Mouse (Mus musculus) embryonic facial prominence, embryonic 10.5 days (tissue): ENCODE measurements around the gene Pnma1. TPM values are rescaled to one million over a fixed set of nuclear protein-coding genes. Genes with fewer than 3 reads are reported as not detected.
A peak's percentile ranks its signal among the peaks of the same experiment; 100 is the strongest.
"Not testable (repeated sequence)": the region's sequence is repeated elsewhere in the genome, so short reads cannot be mapped to it uniquely, and the experiment has no call there.

Experiments
- DNase-seq: peaks from one replicate; pipeline ENCODE4 v3.0.0-alpha.2; 2017; ENCODE audit warnings: low spot score
- H3K27ac ChIP-seq: fragments of 300-500 bp; sonication (generic); replicated peaks from 2 replicates; pipeline ENCODE4 v1.5.1; 2016; ENCODE audit warnings: mild to moderate bottlenecking
- H3K27me3 ChIP-seq: fragments of 300-500 bp; sonication (generic); replicated peaks from 2 replicates; pipeline ENCODE4 v1.6.1; 2016; ENCODE audit warnings: low read depth, mild to moderate bottlenecking; ENCODE audit not compliant: poor library complexity, severe bottlenecking
- H3K36me3 ChIP-seq: fragments of 300-500 bp; sonication (generic); replicated peaks from 2 replicates; pipeline ENCODE4 v1.6.1; 2016; ENCODE audit warnings: mild to moderate bottlenecking, moderate library complexity
- H3K4me1 ChIP-seq: fragments of 300-500 bp; sonication (generic); 2 replicates; pipeline ENCODE4 v1.6.1; 2016
- H3K4me3 ChIP-seq: fragments of 300-500 bp; sonication (generic); 2 replicates; pipeline ENCODE4 v1.5.1; 2016; ENCODE audit warnings: mild to moderate bottlenecking, moderate library complexity
- H3K9me3 ChIP-seq: fragments of 300-500 bp; sonication (generic); 2 replicates; pipeline ENCODE4 v1.6.1; 2016; ENCODE audit warnings: mild to moderate bottlenecking
- WGBS: fragments of 180-500 bp; shearing (Covaris S2); methylation state at CpG from one replicate; pipeline ENCODE4 v1.1.7; 2016; 5-methylcytosine and 5-hydroxymethylcytosine counted together
- polyA plus RNA-seq: library from polyadenylated mRNA; unstranded; fragments of >200 nt; fragmentation: Nextera tagmentation; extraction: Ambion mirVana; gene quantifications from 2 replicates; pipeline ENCODE4 v1.2.1, GENCODE M21; 2016

The Pnma1 gene
- polyA plus RNA-seq, 1 experiment from 2014 or later: 1.6 TPM

DNA sequence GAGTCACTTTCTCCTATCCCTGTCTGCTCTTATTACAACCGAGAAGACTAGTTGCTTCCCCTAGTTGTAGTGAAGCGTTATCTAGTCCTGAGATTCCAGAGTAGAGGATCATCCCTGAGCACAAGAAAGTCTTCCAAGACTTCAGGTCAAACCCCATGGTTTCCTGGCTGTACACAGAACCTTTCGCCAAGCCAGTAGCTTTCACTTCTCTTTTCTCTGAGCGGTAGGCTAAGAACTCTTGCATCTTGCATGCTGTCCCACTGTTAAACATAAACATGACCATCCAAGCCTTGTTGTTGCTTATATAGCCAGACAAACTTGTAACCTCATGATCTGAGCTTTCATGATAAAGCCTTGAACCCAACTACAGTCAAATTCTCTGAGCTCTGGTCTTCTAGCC is 37.5 kb downstream of the Pnma1 start:
- Histone ChIP-seq H3K27ac (no peak overlapping the region), H3K36me3 (no peaks in the 10 kb centered on the region), H3K9me3 (no peaks in the 10 kb centered on the region), H3K4me1 (peaks cover 11% of the 10 kb centered on the region), H3K4me3 (no peak overlapping the region), H3K27me3 (no peaks in the 10 kb centered on the region)
- WGBS: 89% methylated on average over 4 of the region's 4 CpGs
- DNase-seq: no peak

DNA sequence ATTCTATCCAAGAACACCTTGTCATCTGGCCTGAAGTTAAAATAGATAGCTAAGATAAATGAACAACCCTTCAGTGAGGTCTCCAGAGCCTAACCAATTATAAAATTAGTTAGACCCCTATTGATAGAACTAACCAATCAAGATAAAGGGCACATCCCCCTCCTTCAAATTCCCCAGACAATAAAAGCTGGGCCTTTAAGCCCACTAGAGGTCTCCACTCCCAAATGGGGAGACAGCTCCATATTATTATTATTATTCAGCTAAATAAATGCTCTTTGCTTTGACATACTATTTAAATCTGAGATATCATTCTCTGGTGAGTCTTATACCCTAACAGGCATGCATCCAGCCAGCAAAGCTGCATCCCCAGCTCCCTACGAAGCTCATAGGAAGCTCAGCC is 38.4 kb downstream of the Pnma1 start:
- no peaks in the 10 kb centered on the region for H3K9me3 ChIP-seq
- H3K27me3 ChIP-seq: no peaks in the 10 kb centered on the region
- no peak overlapping the region for H3K4me3 ChIP-seq
- H3K36me3 ChIP-seq: no peaks in the 10 kb centered on the region
- WGBS: 72% methylated on average over 1 of the region's 1 CpGs
- H3K4me1 ChIP-seq: peaks cover 6% of the 10 kb centered on the region
- no peak for DNase-seq
- no peak overlapping the region for H3K27ac ChIP-seq

DNA sequence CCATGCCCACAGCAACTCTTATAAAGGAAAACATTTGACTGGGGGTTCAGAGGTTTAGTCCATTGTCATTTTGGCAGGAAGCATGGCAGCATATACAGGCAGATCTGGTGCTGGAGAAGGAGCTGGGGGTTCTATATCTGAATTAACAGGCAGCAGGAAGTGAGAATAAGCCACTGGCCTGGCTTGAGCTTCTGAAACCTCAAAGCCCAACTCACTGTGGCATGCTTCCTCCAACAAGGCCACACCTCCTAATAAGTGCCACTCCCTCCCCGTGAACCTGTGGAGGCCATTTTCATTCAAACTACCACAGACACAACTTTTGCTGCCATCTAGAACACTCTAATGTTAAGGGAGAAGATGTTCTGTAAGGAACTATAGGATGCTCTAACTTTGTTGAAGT is 40.6 kb downstream of the Pnma1 start:
- no peaks in the 10 kb centered on the region for H3K4me1 ChIP-seq
- H3K36me3 ChIP-seq: no peaks in the 10 kb centered on the region
- no peaks in the 10 kb centered on the region for H3K9me3 ChIP-seq
- H3K27ac ChIP-seq: no peak overlapping the region
- H3K4me3 ChIP-seq: no peak overlapping the region
- 82% methylated on average over 1 of the region's 1 CpGs for WGBS
- H3K27me3 ChIP-seq: no peaks in the 10 kb centered on the region
- DNase-seq: no peak

DNA sequence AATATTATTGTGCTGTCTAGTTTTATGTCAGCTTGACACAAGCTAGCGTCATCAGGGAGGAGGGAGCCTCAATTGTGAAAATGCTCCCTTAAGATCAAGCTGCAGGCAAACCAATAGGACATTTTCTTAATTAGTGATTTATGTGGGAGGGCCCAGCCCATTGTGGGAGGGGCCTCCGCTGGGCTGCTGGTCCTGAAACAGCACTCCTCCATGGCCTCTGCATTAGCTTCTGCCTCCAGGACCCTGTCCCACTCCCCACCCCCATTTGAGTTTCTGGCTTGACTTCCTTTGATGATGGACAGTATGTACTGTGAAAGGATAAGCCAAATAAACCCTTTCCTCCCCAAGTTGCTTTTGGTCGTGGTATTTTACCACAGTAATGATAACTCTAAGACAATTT is 41.3 kb downstream of the Pnma1 start:
- H3K9me3 ChIP-seq: no peaks in the 10 kb centered on the region
- no peaks in the 10 kb centered on the region for H3K36me3 ChIP-seq
- H3K27me3 ChIP-seq: no peaks in the 10 kb centered on the region
- no peak overlapping the region for H3K27ac ChIP-seq
- 83% methylated on average over 3 of the region's 3 CpGs for WGBS
- H3K4me1 ChIP-seq: no peaks in the 10 kb centered on the region
- no peak for DNase-seq
- no peak overlapping the region for H3K4me3 ChIP-seq

DNA sequence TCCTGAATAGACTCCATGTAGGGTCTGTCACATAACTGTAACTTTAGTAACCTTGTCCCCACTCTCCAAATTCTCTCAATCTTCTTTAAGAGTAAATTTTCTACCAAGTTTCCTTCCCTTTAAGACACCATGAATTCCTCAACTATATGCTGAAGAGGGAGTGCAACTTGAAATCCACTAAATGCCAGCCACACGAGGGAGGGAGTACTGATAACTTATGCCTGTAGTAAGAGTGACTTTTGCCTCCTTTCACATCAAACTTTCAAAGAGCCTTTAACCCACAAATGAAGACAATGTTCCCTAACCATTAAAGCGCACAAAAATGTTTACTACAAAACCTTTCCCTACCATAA is 46.8 kb downstream of the Pnma1 start:
- Histone ChIP-seq H3K9me3 (no peaks in the 10 kb centered on the region), H3K27me3 (peaks cover 6% of the 10 kb centered on the region; the same call in 1 of the 2 replicates), H3K27ac (no peak overlapping the region), H3K4me3 (peak overlapping the region; percentile 66), H3K36me3 (no peaks in the 10 kb centered on the region), H3K4me1 (0 out of 2 replicates have a peak, but pooled peaks cover 5% of the 10 kb centered on the region)
- DNase-seq: no peak
- 67% methylated on average over 2 of the region's 2 CpGs for WGBS

DNA sequence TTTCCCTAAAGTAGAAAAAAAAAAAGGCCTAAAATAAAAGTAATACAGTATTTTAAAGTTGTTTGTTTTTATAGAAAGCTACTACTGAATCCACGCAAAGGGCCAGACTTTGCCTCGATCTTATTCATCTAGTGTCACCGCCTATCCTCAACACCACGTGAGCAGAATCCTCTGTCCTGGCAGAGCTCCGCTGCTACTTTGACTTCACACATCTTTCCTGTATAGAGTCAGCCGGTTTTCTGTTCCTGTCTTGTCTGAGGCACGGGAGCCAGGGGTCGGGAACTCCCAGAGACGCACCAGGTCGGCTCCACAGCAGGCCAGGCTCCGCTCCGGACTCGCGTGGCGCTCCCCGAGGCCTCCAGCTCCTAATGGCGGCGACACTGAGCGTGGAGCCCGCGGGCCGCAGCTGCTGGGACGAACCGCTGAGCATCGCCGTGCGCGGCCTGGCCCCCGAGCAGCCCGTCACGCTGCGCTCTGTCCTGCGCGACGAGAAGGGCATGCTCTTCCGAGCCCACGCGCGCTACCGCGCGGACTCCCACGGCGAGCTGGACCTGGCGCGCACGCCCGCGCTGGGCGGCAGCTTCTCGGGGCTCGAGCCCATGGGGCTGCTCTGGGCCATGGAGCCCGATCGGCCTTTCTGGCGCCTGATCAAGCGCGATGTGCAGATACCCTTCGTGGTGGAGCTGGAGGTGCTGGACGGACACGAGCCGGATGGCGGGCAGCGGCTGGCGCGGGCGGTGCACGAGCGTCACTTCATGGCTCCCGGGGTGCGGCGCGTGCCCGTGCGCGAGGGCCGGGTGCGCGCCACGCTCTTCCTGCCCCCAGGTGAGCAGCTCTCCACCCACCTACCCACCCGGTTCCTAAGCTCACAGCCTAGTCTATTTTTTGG is 47.4 kb downstream of the Pnma1 start, which contains the start of gene Acot6:
Gene Acot6, plus strand, starts transcription at position 51 of the 889 bp plus-strand sequence.
- Histone ChIP-seq H3K4me3 (peak within 1 kb of the TSS; percentile 66), H3K27ac (peak within 1 kb of the TSS; percentile 83)
- WGBS: under 1% methylated on average over 80 of the region's 80 CpGs
- peak; percentile 67 for DNase-seq
- H3K36me3 ChIP-seq, H3K4me1 ChIP-seq, H3K9me3 ChIP-seq, H3K27me3 ChIP-seq: not testable (repeated sequence)

DNA sequence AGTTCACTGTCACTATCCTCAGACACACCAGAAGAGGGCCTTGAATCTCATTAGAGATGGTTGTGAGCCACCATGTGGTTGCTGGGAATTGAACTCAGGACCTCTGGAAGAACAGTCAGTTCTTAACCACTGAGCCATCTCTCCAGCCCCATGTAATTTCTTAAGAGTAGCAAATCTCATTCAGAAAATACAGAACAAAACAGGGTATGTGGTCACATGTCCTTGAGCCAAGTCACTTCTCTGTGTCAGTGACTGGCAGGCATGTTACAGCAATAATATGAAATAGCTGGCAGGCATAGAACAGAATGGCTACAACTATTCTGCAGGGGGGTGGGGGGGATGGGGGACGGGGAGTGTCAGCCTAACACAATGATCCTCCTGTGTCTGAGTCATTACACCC is 48.2 kb downstream of the Pnma1 start:
- Histone ChIP-seq H3K27ac (no peak overlapping the region), H3K9me3 (peaks cover 7% of the 10 kb centered on the region), H3K36me3 (no peaks in the 10 kb centered on the region), H3K27me3 (peaks cover 6% of the 10 kb centered on the region; the same call in 1 of the 2 replicates), H3K4me1 (0 out of 2 replicates have a peak, but pooled peaks cover 5% of the 10 kb centered on the region), H3K4me3 (peak overlapping the region; percentile 66)
- 63% methylated on average over 1 of the region's 1 CpGs for WGBS
- DNase-seq: no peak

DNA sequence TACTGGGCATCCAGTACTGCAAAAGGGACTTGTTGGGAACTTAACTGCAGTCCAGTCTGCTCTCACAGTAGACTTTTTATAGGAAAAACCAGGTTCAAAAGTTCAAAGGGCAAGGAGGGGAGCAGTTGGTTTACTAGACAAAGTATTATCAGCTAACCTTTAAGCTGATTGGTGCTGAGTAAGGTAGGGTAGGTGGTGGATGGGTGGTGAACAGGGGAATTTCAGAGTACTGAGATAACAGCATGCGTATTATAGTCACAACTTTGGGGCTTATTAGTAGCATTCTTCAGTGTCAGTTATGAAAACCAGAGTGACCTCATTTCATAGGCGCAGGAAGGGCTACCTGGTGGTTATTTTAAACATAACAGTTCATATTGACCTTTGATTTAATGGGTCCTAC is 48.7 kb downstream of the Pnma1 start:
- no peak overlapping the region for H3K27ac ChIP-seq
- peaks cover 7% of the 10 kb centered on the region for H3K9me3 ChIP-seq
- WGBS: 93% methylated on average over 2 of the region's 2 CpGs
- no peaks in the 10 kb centered on the region for H3K36me3 ChIP-seq
- no peak for DNase-seq
- 0 out of 2 replicates have a peak, but pooled peaks cover 5% of the 10 kb centered on the region for H3K4me1 ChIP-seq
- peaks cover 6% of the 10 kb centered on the region; the same call in 1 of the 2 replicates for H3K27me3 ChIP-seq
- no peak overlapping the region for H3K4me3 ChIP-seq

Other genes with a start within 250 kb of the Pnma1 start
- gene Numb, start 226.6 kb downstream of the Pnma1 start, polyA plus RNA-seq: 39.3 and 41.9 TPM in 2 replicates
- 15.9 and 16.8 TPM in 2 replicates for gene Riox1, start 197.9 kb downstream of the Pnma1 start, polyA plus RNA-seq
- not detected in 2 replicates for gene Heatr4, start 163.6 kb downstream of the Pnma1 start, polyA plus RNA-seq
- 18.9 and 19.1 TPM in 2 replicates for gene Acot2, start 160.6 kb downstream of the Pnma1 start, polyA plus RNA-seq
- gene Acot1, start 139.0 kb downstream of the Pnma1 start, polyA plus RNA-seq: 21.5 and 29.6 TPM in 2 replicates
- gene Acot4, start 110.1 kb downstream of the Pnma1 start, polyA plus RNA-seq: 0.16 and 0.39 TPM in 2 replicates
- gene Gm49366, start 109.6 kb downstream of the Pnma1 start, polyA plus RNA-seq: not detected in 2 replicates
- 0.23 and 0.25 TPM in 2 replicates for gene Acot3, start 96.3 kb downstream of the Pnma1 start, polyA plus RNA-seq
- not detected in 2 replicates for gene Acot5, start 79.2 kb downstream of the Pnma1 start, polyA plus RNA-seq
- 0.80 and 0.81 TPM in 2 replicates for gene Acot6, start 47.8 kb downstream of the Pnma1 start, polyA plus RNA-seq
- gene Dnal1, start 34.1 kb downstream of the Pnma1 start, polyA plus RNA-seq: 4.1 and 6.7 TPM in 2 replicates
- 7.3 and 8.2 TPM in 2 replicates for gene Elmsan1, start 70.4 kb upstream of the Pnma1 start, polyA plus RNA-seq
- gene Ptgr2, start 136.7 kb upstream of the Pnma1 start, polyA plus RNA-seq: 16.5 and 16.6 TPM in 2 replicates
- gene Zfp410, start 168.4 kb upstream of the Pnma1 start, polyA plus RNA-seq: 116 and 119 TPM in 2 replicates
- 44.8 and 44.9 TPM in 2 replicates for gene Coq6, start 213.2 kb upstream of the Pnma1 start, polyA plus RNA-seq
- gene Fam161b, start 213.3 kb upstream of the Pnma1 start, polyA plus RNA-seq: 4.0 and 4.7 TPM in 2 replicates